Mouse (Mus musculus): ENCODE data around the gene Tpx2.

Tpx2 gene

DNA sequence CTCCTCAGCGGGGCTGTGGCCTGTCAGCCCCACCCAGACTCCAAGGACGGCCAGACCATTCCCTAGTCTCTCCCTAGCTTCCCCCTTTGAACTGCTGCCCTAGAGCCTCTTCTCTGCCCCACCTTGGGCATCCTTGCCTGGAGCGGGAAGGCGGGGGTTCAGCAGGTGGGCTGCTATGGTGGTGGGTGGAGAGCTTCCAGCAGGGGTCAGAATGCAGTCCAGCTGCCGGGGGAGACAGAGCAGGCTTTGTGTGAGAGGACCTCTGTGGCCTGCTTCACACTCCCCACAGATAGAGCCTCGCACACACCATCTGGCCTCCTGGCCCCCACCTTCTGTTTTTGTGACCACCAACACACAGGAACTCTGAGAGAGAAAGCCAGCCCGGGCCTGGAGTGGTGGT, 74.6 kb downstream of the Tpx2 start:
- DNase-seq: no peak

GRCm38 (mm10) chr2:152923621-152924020, 75.9 kb downstream of the Tpx2 start:
- DNase-seq: peak; percentile 51

DNA sequence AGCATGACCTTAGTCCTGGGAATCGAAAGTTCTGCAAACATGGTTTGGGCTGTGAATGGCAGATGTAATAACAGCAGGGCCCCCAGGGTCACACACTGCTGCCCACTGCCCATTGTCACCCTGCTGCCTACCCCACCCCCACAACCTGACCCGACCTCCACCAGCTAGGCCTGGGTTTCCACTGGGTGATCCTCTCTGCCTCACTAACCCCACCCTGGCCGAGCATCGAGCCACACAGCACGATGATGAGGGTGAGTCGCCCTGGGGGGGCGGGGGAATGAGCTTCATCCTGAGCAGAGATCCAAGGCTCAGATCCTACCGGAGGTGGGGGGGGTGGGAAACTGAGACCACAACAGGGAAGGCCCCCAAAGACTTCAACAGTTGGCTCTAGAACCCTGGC, 76.4 kb downstream of the Tpx2 start:
- no peak for DNase-seq

- no peak for DNase-seq
Measured at GRCm38 (mm10) chr2:152924543-152924942, 76.8 kb downstream of the Tpx2 start.

GRCm38 (mm10) chr2:152925189-152925872, 77.6 kb downstream of the Tpx2 start:
- no peak for DNase-seq

DNA sequence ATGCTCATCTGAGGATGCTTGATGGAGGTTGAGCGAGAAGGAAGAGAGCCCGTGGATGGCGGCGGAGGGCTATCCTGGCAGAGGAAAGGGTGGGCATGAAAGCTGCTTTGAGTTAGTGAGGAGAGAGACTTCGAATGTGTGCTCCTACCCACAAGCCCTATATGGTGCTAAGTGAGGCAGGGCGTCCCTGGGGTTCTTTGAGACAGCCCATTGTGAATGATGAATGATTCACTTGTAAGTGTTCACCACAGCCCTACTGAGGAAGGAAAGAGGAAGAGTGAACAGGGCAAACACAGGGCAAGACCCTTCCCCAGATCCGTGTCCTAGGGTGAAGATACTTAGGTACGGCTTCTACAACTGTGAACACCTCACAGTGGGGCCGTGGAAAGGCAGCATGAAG, 79.1 kb downstream of the Tpx2 start:
- DNase-seq: no peak

DNA sequence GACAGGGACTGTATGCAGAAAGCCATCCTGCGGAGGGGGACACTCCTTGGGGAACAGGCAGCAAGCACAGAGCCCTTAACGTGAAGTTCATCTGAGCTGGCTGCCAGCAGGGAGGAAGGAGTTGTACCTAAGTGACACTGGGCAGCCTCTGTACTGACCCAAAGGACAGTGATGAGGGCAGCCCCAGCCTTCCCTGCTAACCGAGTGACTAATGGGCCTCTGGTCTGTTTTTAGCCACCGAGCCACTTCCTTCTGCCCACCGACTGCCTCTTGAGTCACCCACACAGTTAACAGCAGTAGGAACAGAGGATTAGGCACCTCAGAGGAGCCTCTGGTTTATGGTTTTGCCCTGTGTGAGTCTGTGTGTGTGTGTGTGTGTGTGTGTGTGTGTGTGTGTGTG, 79.6 kb downstream of the Tpx2 start:
- no peak for DNase-seq

GRCm38 (mm10) chr2:152928219-152928987, 80.6 kb downstream of the Tpx2 start:
- no peak for DNase-seq

DNA sequence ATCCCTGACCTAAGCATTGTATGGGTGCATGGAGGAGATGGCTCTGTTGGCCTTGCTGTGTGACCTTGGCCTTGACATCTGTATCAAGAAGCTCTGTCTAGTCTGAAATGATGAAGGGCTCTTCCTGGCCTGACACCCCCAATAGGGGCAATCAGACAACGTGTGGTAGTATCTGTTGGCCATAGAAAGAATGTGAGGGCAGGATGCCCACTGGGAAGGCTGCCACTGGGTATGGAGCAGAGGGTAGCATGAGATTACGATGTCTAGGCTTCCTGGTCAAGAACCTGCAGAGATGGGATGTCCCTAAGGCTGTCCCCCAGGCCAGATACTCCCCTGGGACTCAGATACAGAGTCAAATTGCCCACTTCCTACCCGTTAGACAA, 81.2 kb downstream of the Tpx2 start:
- no peak for DNase-seq

GRCm38 (mm10) chr2:152930276-152930675, 82.5 kb downstream of the Tpx2 start:
- no peak for DNase-seq

- no peak for DNase-seq
Measured at GRCm38 (mm10) chr2:152931456-152932160, 83.8 kb downstream of the Tpx2 start.

- no peak for DNase-seq
Measured at GRCm38 (mm10) chr2:152933048-152933447, 85.3 kb downstream of the Tpx2 start, which contains the start of gene Foxs1. Gene Foxs1 (minus strand): TSS chr2:152933208.

GRCm38 (mm10) chr2:152933614-152934013, 85.8 kb downstream of the Tpx2 start:
- peak; percentile 56 for DNase-seq

GRCm38 (mm10) chr2:152939846-152940245, 92.1 kb downstream of the Tpx2 start:
- peak; percentile 58 for DNase-seq

- no peak for DNase-seq
Measured at GRCm38 (mm10) chr2:152941106-152941505, 93.3 kb downstream of the Tpx2 start.

DNA sequence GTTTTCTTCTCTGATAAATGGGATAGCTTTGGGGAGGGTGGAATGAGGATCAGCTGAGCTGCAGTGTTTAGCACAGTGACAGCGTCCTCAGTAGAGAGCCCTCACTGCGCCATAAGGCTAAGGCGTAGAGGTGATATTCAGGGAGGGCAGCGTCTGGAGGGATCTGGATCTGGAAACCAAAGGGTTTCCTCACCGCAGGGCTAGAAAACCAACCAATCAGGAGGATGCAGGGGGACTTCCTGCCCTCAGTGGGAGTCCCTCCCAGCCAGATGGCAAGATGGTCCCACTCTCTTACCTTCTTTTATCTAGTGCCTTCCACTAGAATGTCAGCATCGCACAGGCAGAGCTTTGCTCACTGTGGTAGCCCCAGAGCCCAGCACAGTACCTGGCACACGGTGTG, 94.0 kb downstream of the Tpx2 start:
- no peak for DNase-seq

DNA sequence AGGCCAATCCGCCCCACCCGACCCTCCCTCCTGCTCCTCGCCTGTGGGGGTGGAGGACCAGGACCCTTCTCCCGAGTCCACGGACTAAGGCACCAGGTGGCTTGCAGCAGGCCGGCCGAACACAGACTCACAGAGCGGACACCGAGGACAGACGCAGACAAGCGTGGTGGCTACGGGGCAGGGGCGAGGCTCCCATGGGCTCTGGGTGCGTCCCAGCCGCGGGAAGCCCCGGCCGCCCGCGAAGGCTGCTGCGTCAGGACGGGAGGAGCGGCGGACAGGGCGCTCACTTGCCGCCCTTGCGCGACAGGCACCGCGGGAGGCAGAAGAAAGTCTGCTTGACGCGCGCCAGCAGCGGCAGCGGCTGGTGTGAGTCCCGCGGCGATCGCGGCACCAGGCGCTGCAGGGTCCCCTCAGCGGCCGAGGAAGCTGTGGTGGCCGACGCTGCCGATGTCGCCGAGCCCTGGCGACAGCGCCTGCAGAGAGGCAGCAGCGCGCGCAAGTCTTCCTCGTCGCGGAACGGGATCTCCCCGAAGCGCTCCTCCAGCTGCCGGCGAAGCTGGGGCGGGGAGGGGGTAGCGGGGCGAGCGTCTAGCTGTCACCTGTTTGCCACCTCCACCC, 95.2 kb downstream of the Tpx2 start:
- no peak for DNase-seq

- no peak for DNase-seq
Measured at GRCm38 (mm10) chr2:152943568-152943967, 95.8 kb downstream of the Tpx2 start.

DNA sequence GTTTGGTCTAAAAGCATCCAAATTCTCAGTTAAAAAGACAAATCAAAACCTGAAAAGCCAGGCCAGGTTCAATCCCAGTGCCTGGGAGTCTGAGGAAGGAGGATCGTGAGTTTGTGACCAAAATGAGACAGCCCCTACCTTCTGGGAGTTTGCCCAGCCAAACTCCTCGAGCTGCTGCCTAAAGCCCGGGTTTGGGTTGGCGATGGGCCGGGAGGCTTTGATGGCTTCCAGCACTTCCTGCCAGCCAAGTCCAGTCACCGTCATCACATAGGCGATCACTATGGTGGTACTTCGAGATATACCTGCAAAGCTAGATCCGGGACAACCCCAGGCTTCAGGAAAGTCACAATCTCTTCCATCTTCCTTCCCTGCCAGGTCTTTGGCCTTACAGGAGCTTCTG, 96.2 kb downstream of the Tpx2 start:
- no peak for DNase-seq

Measured in cerebellum, adult 8-10 months (tissue).